Mouse (Mus musculus): ENCODE data around the gene Rilp.

- TF ChIP-seq EP300 (IDR thresholded peaks at IDR 0.05; ENCODE audit: insufficient read depth, low read depth, low read length), result peak; percentile 25; the same call in 1 of the 2 replicates
- TF ChIP-seq CTCF (IDR thresholded peaks at IDR 0.05), result no peak
These were observed 23.2 kb upstream of the Rilp start, which contains the start of gene Prpf8 for GRCm38 (mm10) chr11:75486601-75487285.

All from heart, adult 2 months (tissue).